Mouse (Mus musculus) thymus, adult 2 months (tissue): Measurements from ENCODE around the gene Gstp2. TPM values are rescaled to one million over a fixed set of nuclear protein-coding genes. Genes with fewer than 3 reads are reported as not detected.

Source experiments
- DNase-seq: peaks from one replicate; pipeline ENCODE4 v3.0.0; 2021
- H3K27ac ChIP-seq: fragments of 200-500 bp; 2 replicates; pipeline ENCODE4 v1.5.1; 2012; ENCODE audit warnings: low read length, control low read depth; ENCODE audit not compliant: control insufficient read depth, insufficient read depth
- H3K27me3 ChIP-seq: fragments of 200-500 bp; 2 replicates; pipeline ENCODE4 v1.6.1; 2012; ENCODE audit warnings: mild to moderate bottlenecking, low read length, moderate library complexity, mixed read lengths; ENCODE audit not compliant: control insufficient read depth, insufficient read depth
- H3K36me3 ChIP-seq: fragments of 200-500 bp; 2 replicates; pipeline ENCODE4 v1.6.1; 2012; ENCODE audit warnings: mild to moderate bottlenecking, low read length, moderate library complexity; ENCODE audit not compliant: control insufficient read depth, insufficient read depth
- H3K4me1 ChIP-seq: fragments of 200-500 bp; replicated peaks from 2 replicates; pipeline ENCODE4 v1.6.1; 2012; ENCODE audit warnings: low read length; ENCODE audit not compliant: control insufficient read depth, insufficient read depth
- H3K4me3 ChIP-seq: fragments of 200-500 bp; 2 replicates; pipeline ENCODE4 v1.5.1; 2012; ENCODE audit warnings: mild to moderate bottlenecking, low read length, control low read depth, moderate library complexity; ENCODE audit not compliant: control insufficient read depth, insufficient read depth
- CTCF ChIP-seq: fragments of 200-500 bp; IDR thresholded peaks from 2 replicates; pipeline ENCODE4 v1.5.1; 2012; ENCODE audit warnings: mild to moderate bottlenecking, control low read depth, low read length, moderate library complexity, borderline replicate concordance; ENCODE audit not compliant: control insufficient read depth, poor library complexity, insufficient read depth; ENCODE audit errors: extremely low read depth
- POLR2A ChIP-seq: fragments of 200-500 bp; IDR thresholded peaks from 2 replicates; pipeline ENCODE4 v1.6.1; 2012; ENCODE audit warnings: mild to moderate bottlenecking, low read length, control low read depth, moderate library complexity; ENCODE audit not compliant: control insufficient read depth, poor library complexity, insufficient read depth; ENCODE audit errors: extremely low read depth
- WGBS: fragments of 180-500 bp; shearing (Covaris S2); methylation state at CpG from one replicate; pipeline ENCODE4 v1.1.7; 2018; 5-methylcytosine and 5-hydroxymethylcytosine counted together
- polyA plus RNA-seq: library from polyadenylated mRNA; depleted of rRNA; stranded (reverse); fragments of >200 nt; gene quantifications from 2 replicates; pipeline ENCODE4 v1.2.3, GENCODE M21; 2012

Gstp2 gene
- polyA plus RNA-seq, 1 experiment, result 48.8 TPM

DNA sequence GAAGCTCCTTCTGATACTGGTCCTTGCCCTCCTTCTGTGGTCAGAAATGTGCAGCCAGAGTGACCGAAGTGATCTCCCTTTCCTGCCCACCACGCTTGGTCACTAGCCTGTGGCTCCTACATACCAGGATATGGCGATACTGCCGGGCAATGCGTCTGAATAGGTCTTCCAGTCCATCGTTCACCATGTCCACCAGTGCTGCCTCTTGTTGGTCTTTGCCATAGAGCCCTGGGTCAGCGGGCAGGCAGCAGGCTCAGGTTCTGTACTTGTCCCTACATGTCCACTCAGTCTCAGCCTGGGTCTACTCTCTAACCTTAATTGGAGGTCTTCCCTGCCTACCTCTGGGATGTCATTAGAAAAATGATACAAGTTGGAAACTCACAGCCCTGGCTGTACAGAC is 12.1 kb upstream of the Gstp2 start:
- DNase-seq, result no peak
- Histone ChIP-seq H3K27ac (no peak overlapping the region), H3K27me3 (no peaks in the 10 kb centered on the region), H3K36me3 (no peaks in the 10 kb centered on the region), H3K4me1 (peaks cover 27% of the 10 kb centered on the region), H3K4me3 (no peak overlapping the region)
- WGBS, result 98% methylated on average over 7 of the region's 7 CpGs
- TF ChIP-seq CTCF, result no peak
- no peak for TF ChIP-seq POLR2A

- no peaks in the 10 kb centered on the region for H3K36me3 ChIP-seq
- WGBS, result 97% methylated on average over 13 of the region's 13 CpGs
- H3K4me1 ChIP-seq, result peaks cover 27% of the 10 kb centered on the region
- TF ChIP-seq CTCF (no peak), POLR2A (no peak)
- DNase-seq, result no peak
- H3K4me3 ChIP-seq, result no peak overlapping the region
- H3K27ac ChIP-seq, result no peak overlapping the region
- no peaks in the 10 kb centered on the region for H3K27me3 ChIP-seq
Measured at GRCm38 (mm10) chr19:4057389-4057788, 11.6 kb upstream of the Gstp2 start.

DNA sequence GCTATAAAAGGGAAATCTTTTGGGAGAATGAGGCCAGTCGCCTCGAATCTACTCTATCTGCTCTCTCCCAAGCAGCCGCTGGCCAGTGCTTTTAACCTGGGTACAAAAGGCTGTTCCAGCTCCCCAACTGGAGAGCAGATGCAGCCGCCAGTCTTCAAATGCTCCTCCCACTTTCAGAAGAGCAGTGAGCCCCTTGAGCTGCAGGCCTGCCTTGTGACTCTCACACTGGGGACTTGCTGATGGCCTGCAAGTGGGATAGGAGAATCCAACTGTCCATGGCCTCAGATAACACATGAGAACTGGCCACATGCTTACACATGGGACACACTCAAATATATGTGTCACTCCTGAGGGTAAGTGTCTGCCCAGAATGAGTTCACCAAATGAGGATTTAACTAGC is 10.9 kb upstream of the Gstp2 start:
- H3K36me3 ChIP-seq, result no peaks in the 10 kb centered on the region
- DNase-seq, result no peak
- peaks cover 27% of the 10 kb centered on the region for H3K4me1 ChIP-seq
- TF ChIP-seq POLR2A, result no peak
- H3K4me3 ChIP-seq, result no peak overlapping the region
- no peaks in the 10 kb centered on the region for H3K27me3 ChIP-seq
- 78% methylated on average over 4 of the region's 4 CpGs for WGBS
- H3K27ac ChIP-seq, result no peak overlapping the region

DNA sequence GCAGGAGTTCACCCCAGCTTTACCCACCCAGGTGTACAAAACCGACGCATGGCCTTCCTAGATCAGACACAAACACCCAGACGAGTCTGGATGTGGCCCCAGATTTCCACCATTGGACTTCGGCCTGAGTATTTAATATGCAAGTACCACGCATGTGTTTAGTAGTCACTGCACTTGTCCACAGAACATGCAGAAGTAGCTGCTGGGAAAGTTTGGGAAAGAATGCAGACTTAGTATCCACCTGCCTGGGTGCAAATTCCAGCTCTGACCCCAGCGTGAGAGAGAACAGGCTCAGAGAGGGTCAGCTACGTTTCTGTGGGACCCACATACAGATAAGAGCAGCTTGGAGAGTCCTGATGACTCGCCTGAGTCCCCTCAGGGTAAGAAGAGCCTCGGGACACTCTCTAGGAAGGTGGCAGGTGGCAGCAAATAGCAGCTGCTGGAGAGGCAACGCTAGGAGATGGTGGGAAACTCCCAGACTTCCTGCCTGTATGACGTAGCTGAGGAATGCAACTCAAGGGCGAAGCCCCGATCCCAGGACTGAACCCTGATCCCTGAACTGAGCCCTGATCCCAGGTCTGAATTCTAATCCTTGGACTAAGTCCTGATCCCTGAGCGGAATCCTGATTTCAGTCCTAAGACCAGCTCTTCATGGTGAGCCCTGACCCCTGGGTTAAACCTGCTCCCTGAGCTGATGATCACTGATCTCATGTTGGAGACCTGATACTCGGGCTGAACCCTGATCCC is 10.3 kb upstream of the Gstp2 start:
- Histone ChIP-seq H3K27ac (no peak overlapping the region), H3K4me3 (no peak overlapping the region), H3K27me3 (no peaks in the 10 kb centered on the region), H3K36me3 (no peaks in the 10 kb centered on the region), H3K4me1 (peaks cover 25% of the 10 kb centered on the region)
- 89% methylated on average over 15 of the region's 15 CpGs for WGBS
- DNase-seq, result no peak
- TF ChIP-seq CTCF, result no peak

GRCm38 (mm10) chr19:4055216-4055946 is 9.6 kb upstream of the Gstp2 start:
- Histone ChIP-seq H3K27ac (no peak overlapping the region), H3K4me1 (peaks cover 23% of the 10 kb centered on the region), H3K36me3 (no peaks in the 10 kb centered on the region), H3K27me3 (no peaks in the 10 kb centered on the region), H3K4me3 (no peak overlapping the region)
- TF ChIP-seq POLR2A, result no peak
- TF ChIP-seq CTCF, result no peak
- 85% methylated on average over 8 of the region's 8 CpGs for WGBS
- DNase-seq, result no peak

DNA sequence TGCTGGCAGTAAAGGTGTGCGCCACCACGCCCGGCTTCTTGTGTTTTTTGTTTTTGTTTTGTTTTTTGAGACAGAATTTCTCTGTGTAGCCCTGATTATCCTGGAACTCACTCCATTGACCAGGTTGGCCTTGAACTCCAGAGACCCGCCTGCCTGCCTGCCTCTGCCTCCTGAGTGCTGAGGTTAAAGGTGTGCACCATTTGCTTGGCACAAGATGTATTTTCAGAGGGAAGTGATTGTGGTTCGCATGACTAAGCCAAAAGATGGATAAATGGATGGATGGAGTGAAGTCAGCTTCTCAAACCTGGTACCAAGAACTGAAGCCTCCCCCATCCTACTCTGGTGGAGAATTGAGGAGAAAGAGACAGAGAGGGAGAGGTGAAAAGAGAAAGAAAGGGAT is 8.8 kb upstream of the Gstp2 start:
- peaks cover 19% of the 10 kb centered on the region for H3K4me1 ChIP-seq
- no peak for TF ChIP-seq POLR2A
- TF ChIP-seq CTCF, result no peak
- 93% methylated on average over 5 of the region's 5 CpGs for WGBS

DNA sequence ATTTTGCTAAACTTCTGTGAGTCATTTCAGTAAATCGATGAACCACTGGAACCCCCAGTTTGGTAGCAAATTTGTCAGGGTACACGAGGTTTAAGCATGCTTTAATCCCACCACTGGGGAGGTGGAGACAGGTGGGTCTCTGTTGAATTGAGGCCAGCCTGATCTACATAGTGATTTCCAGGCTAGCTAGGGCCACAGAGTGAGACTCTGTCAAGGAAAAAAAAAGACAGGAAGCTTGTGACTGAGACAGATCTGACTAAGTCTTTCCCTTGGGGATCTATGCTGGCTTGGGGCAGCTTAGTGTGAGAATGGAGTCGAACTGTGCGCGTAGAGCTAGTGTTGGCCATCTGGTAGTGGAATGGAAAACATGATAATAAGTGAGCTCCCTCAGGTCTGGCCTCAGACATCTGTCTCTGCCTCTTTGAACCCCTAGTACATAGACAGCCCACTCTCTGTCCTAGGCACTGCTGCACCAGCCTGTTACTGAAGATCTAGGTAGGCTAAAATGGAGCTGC is 6.8 kb upstream of the Gstp2 start:
- no peak overlapping the region for H3K4me3 ChIP-seq
- 0 out of 2 replicates have a peak, but pooled peaks cover 5% of the 10 kb centered on the region for H3K4me1 ChIP-seq
- DNase-seq, result no peak
- H3K27ac ChIP-seq, result no peak overlapping the region
- H3K27me3 ChIP-seq, result no peaks in the 10 kb centered on the region
- WGBS, result 79% methylated on average over 5 of the region's 5 CpGs
- H3K36me3 ChIP-seq, result no peaks in the 10 kb centered on the region
- TF ChIP-seq CTCF (no peak), POLR2A (no peak)

More for the DNA sequence above, 8.8 kb upstream of the Gstp2 start:
- no peak for DNase-seq
- H3K27ac ChIP-seq, result no peak overlapping the region
- no peaks in the 10 kb centered on the region for H3K27me3 ChIP-seq
- H3K4me3 ChIP-seq, result no peak overlapping the region
- no peaks in the 10 kb centered on the region for H3K36me3 ChIP-seq
